Mouse (Mus musculus): ENCODE results near the gene Arhgap11a. TPM values are rescaled to one million over a fixed set of nuclear protein-coding genes. Genes with fewer than 3 reads are reported as not detected.

The Arhgap11a gene
- polyA plus RNA-seq, 1 experiment: 2.0 TPM

- TF ChIP-seq POLR2A (IDR thresholded peaks at IDR 0.05; ENCODE audit: low read depth, low read length): no peak
- TF ChIP-seq CTCF (IDR thresholded peaks at IDR 0.05; ENCODE audit: extremely low read depth, insufficient read depth, insufficient read length, insufficient replicate concordance): no peak
- H3K4me3 ChIP-seq (ENCODE audit: extremely low read depth, insufficient read depth, insufficient read length): no peak within 1 kb of the TSS
- peak within 1 kb of the TSS; percentile 61 for H3K27ac ChIP-seq (ENCODE audit: insufficient read depth, low read length)
- peaks cover 4% of the 10 kb centered on the region; the same call in 1 of the 2 replicates for H3K4me1 ChIP-seq (ENCODE audit: control insufficient read depth, insufficient read depth, insufficient read length)
- DNase-seq (ENCODE audit: low read depth in 1 of 2, low spot score in 2 of 2): no peak
- peaks cover 6% of the 10 kb centered on the region for H3K36me3 ChIP-seq (ENCODE audit: control insufficient read depth, insufficient read depth, low read length)
- no peaks in the 10 kb centered on the region for H3K27me3 ChIP-seq (ENCODE audit: control insufficient read depth, insufficient read depth, low read length)
- 58% methylated on average over 23 of the region's 23 CpGs for WGBS
These were observed 19.2 kb downstream of the Arhgap11a start, which contains the start of gene Scg5 for GRCm38 (mm10) chr2:113828943-113829882. Gene Scg5 (minus strand): TSS chr2:113829121.

- TF ChIP-seq CTCF (IDR thresholded peaks at IDR 0.05; ENCODE audit: extremely low read depth, insufficient read depth, insufficient read length, insufficient replicate concordance): no peak
- H3K4me1 ChIP-seq (ENCODE audit: control insufficient read depth, insufficient read depth, insufficient read length): peaks cover 4% of the 10 kb centered on the region; the same call in 1 of the 2 replicates
- peak overlapping the region; percentile 61; the same call in 1 of the 2 replicates for H3K27ac ChIP-seq (ENCODE audit: insufficient read depth, low read length)
- H3K36me3 ChIP-seq (ENCODE audit: control insufficient read depth, insufficient read depth, low read length): no peaks in the 10 kb centered on the region; the same call in 1 of the 2 replicates
- WGBS: 71% methylated on average over 17 of the region's 17 CpGs
- no peaks in the 10 kb centered on the region for H3K27me3 ChIP-seq (ENCODE audit: control insufficient read depth, insufficient read depth, low read length)
- no peak for DNase-seq (ENCODE audit: low read depth in 1 of 2, low spot score in 2 of 2)
- H3K4me3 ChIP-seq (ENCODE audit: extremely low read depth, insufficient read depth, insufficient read length): no peak overlapping the region
These were observed 20.1 kb downstream of the Arhgap11a start for GRCm38 (mm10) chr2:113828086-113828942.

DNA sequence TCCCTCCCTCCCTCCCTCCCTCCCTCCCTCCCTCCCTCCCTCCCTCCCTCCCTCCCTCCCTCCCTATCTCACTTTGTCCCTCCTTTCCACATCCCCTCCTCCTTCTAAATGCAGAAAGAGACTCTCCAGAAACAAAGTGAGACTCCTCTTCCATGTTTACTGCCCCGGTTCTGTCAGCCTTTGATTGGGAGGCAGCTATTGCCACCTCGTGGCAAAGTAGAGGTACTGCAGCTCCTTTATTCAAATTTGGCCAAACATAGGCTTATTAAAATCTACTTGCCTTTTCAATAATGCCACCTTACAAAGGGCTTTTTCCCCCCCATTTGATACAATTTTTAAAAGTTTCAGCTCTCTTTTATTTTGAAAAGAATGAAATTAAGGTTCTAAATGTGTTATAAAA, 24.6 kb downstream of the Arhgap11a start:
- no peaks in the 10 kb centered on the region for H3K36me3 ChIP-seq (ENCODE audit: control insufficient read depth, insufficient read depth, low read length)
- TF ChIP-seq CTCF (IDR thresholded peaks at IDR 0.05; ENCODE audit: extremely low read depth, insufficient read depth, insufficient read length, insufficient replicate concordance) (peak; percentile 55; the same call in 1 of the 2 replicates), POLR2A (IDR thresholded peaks at IDR 0.05; ENCODE audit: low read depth, low read length) (no peak)
- DNase-seq (ENCODE audit: low read depth in 1 of 2, low spot score in 2 of 2): peak; percentile 21 to 26
- H3K4me1 ChIP-seq (ENCODE audit: control insufficient read depth, insufficient read depth, insufficient read length): peaks cover 2% of the 10 kb centered on the region; the same call in 1 of the 2 replicates
- 0% methylated on average over 2 of the region's 2 CpGs for WGBS
- H3K4me3 ChIP-seq (ENCODE audit: extremely low read depth, insufficient read depth, insufficient read length): no peak overlapping the region
- no peak overlapping the region for H3K27ac ChIP-seq (ENCODE audit: insufficient read depth, low read length)
- no peaks in the 10 kb centered on the region for H3K27me3 ChIP-seq (ENCODE audit: control insufficient read depth, insufficient read depth, low read length)

DNA sequence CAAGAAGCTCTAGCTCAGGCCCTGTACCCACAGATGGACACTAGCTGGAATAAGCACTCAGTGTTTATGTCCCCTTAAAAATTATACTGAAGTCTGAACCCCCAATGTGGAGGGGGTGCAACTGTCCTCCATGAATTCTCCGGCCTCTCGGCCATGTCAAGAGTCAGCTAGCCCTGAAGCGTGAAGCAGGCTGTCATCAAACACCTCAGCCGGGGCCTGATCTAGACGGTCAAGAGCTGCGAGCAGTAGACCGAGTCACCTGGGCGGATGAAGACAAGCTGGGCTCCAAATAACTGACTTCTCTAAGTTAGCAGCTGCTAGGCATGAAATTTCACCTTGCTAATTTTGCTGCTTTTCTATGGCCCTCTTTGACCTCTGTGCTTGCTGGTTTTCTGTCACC, 26.1 kb downstream of the Arhgap11a start:
- Histone ChIP-seq H3K4me3 (ENCODE audit: extremely low read depth, insufficient read depth, insufficient read length) (no peak overlapping the region), H3K4me1 (ENCODE audit: control insufficient read depth, insufficient read depth, insufficient read length) (no peaks in the 10 kb centered on the region), H3K27me3 (ENCODE audit: control insufficient read depth, insufficient read depth, low read length) (no peaks in the 10 kb centered on the region), H3K36me3 (ENCODE audit: control insufficient read depth, insufficient read depth, low read length) (no peaks in the 10 kb centered on the region), H3K27ac (ENCODE audit: insufficient read depth, low read length) (no peak overlapping the region)
- WGBS: 98% methylated on average over 8 of the region's 8 CpGs
- DNase-seq (ENCODE audit: low read depth in 1 of 2, low spot score in 2 of 2): no peak
- TF ChIP-seq POLR2A (IDR thresholded peaks at IDR 0.05; ENCODE audit: low read depth, low read length) (no peak), CTCF (IDR thresholded peaks at IDR 0.05; ENCODE audit: extremely low read depth, insufficient read depth, insufficient read length, insufficient replicate concordance) (no peak)

DNA sequence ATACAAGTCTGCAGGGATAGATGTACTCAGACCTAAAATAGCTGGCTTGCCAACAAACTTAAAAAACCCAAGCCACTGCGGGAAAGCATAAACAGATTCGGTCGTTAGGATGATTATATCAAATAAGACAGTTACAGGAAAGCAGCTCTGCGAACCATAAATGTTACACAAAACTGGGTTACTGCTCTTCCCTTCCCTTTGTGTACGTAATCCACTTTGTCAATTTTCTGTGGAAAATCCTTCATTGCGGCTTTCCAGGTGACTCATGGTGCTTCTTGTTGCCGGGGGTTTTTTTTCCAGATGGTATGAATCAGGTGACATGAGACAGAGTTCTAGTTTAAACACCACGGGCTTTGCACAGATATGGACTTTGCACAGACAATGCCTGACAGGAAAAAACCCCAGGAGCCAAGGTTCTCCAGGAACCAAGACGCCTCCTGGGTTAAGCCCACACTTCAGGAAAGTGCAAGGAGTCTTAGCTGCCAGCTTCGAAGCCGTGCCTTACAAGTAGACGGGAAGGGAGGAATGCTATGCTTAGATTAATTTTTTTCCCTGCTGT, 27.2 kb downstream of the Arhgap11a start:
- TF ChIP-seq CTCF (IDR thresholded peaks at IDR 0.05; ENCODE audit: extremely low read depth, insufficient read depth, insufficient read length, insufficient replicate concordance) (no peak), POLR2A (IDR thresholded peaks at IDR 0.05; ENCODE audit: low read depth, low read length) (no peak)
- DNase-seq (ENCODE audit: low read depth in 1 of 2, low spot score in 2 of 2): no peak
- no peaks in the 10 kb centered on the region for H3K36me3 ChIP-seq (ENCODE audit: control insufficient read depth, insufficient read depth, low read length)
- H3K4me3 ChIP-seq (ENCODE audit: extremely low read depth, insufficient read depth, insufficient read length): no peak overlapping the region
- no peak overlapping the region for H3K27ac ChIP-seq (ENCODE audit: insufficient read depth, low read length)
- H3K4me1 ChIP-seq (ENCODE audit: control insufficient read depth, insufficient read depth, insufficient read length): no peaks in the 10 kb centered on the region
- 91% methylated on average over 12 of the region's 12 CpGs for WGBS
- no peaks in the 10 kb centered on the region for H3K27me3 ChIP-seq (ENCODE audit: control insufficient read depth, insufficient read depth, low read length)

DNA sequence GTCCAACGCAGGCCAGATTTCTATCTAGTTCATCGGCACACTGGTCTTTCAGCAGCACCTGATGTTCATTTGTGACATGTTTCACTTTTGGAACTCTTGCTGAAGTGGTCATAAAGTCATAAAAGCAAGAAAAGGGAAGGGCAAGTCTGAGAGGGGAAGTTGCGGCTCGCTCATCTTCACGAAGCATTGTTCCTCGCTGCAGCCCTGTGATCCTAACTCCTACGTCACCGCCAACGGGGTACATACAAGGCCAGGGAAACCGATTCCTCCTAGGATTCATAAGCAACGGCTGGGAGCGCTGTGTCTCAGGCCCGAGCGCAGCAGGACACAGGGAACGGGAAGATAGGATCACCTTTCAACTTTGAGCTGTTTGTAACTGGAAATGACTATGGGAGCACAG, 28.3 kb downstream of the Arhgap11a start:
- H3K27me3 ChIP-seq (ENCODE audit: control insufficient read depth, insufficient read depth, low read length): no peaks in the 10 kb centered on the region
- TF ChIP-seq CTCF (IDR thresholded peaks at IDR 0.05; ENCODE audit: extremely low read depth, insufficient read depth, insufficient read length, insufficient replicate concordance): no peak
- TF ChIP-seq POLR2A (IDR thresholded peaks at IDR 0.05; ENCODE audit: low read depth, low read length): no peak
- H3K4me3 ChIP-seq (ENCODE audit: extremely low read depth, insufficient read depth, insufficient read length): no peak overlapping the region
- WGBS: 73% methylated on average over 15 of the region's 15 CpGs
- H3K36me3 ChIP-seq (ENCODE audit: control insufficient read depth, insufficient read depth, low read length): no peaks in the 10 kb centered on the region
- DNase-seq (ENCODE audit: low read depth in 1 of 2, low spot score in 2 of 2): no peak
- 0 out of 2 replicates have a peak overlapping the region, but pooled peaks have one; percentile 31 for H3K27ac ChIP-seq (ENCODE audit: insufficient read depth, low read length)
- H3K4me1 ChIP-seq (ENCODE audit: control insufficient read depth, insufficient read depth, insufficient read length): no peaks in the 10 kb centered on the region
